Mouse (Mus musculus) MEL (cell line): ENCODE results near the gene Dennd1a. TPM values are rescaled to one million over a fixed set of nuclear protein-coding genes. Genes with fewer than 3 reads are reported as not detected.

ENCODE experiments used
- DNase-seq: peaks from one replicate; pipeline ENCODE4 v3.0.0; 2011; ENCODE audit warnings: low read depth, low spot score
- H3K27ac ChIP-seq: 2 replicates; pipeline ENCODE4 v1.5.1; 2012; ENCODE audit warnings: low read depth, mild to moderate bottlenecking, control low read depth, low read length, moderate library complexity; ENCODE audit not compliant: control insufficient read depth
- H3K27me3 ChIP-seq, 2 experiments: fragments of 150-350 bp in 1 of 2; sonication (generic) in 1 of 2; 2 replicates each; pipeline ENCODE4 v1.6.1; 2012; ENCODE audit warnings: low read length in 2 of 2, mild to moderate bottlenecking in 2 of 2, improper control_type of control experiment in 1 of 2, moderate library complexity in 1 of 2; ENCODE audit not compliant: insufficient read depth in 2 of 2, control insufficient read depth in 1 of 2
- H3K36me3 ChIP-seq, 2 experiments: 2 replicates each; pipeline ENCODE4 v1.6.1; 2012 to 2014; ENCODE audit warnings: low read length in 2 of 2, improper control_type of control experiment in 1 of 2, inconsistent platforms in 1 of 2, mild to moderate bottlenecking in 1 of 2; ENCODE audit not compliant: insufficient read depth in 2 of 2, control insufficient read depth in 1 of 2
- H3K4me1 ChIP-seq, 2 experiments: fragments of 150-350 bp in 1 of 2; sonication (generic) in 1 of 2; 2 replicates each; pipeline ENCODE4 v1.6.1; 2012; ENCODE audit warnings: low read length in 2 of 2, improper control_type of control experiment in 1 of 2, mild to moderate bottlenecking in 1 of 2; ENCODE audit not compliant: insufficient read depth in 2 of 2, control insufficient read depth in 1 of 2
- H3K4me3 ChIP-seq, 2 experiments: fragments of 150-350 bp in 1 of 2; sonication (generic) in 1 of 2; 2 replicates each; pipeline ENCODE4 v1.5.1; 2012; ENCODE audit warnings: low read depth in 2 of 2, low read length in 2 of 2, mild to moderate bottlenecking in 2 of 2, moderate library complexity in 2 of 2, control low read depth in 1 of 2, improper control_type of control experiment in 1 of 2; ENCODE audit not compliant: control insufficient read depth in 1 of 2, insufficient read depth in 1 of 2
- H3K79me2 ChIP-seq: 2 replicates; pipeline ENCODE4 v1.6.1; 2012; ENCODE audit warnings: mild to moderate bottlenecking, low read length, moderate library complexity; ENCODE audit not compliant: control insufficient read depth, poor library complexity, insufficient read depth
- H3K9ac ChIP-seq: 2 replicates; pipeline ENCODE4 v1.6.1; 2012; ENCODE audit warnings: low read depth, mild to moderate bottlenecking, control low read depth, low read length, moderate library complexity; ENCODE audit not compliant: control insufficient read depth, poor library complexity, severe bottlenecking
- H3K9me3 ChIP-seq: fragments of 150-350 bp; sonication (generic); replicated peaks from 2 replicates; pipeline ENCODE4 v1.6.1; 2012; ENCODE audit warnings: mild to moderate bottlenecking, low read length, improper control_type of control experiment, moderate library complexity; ENCODE audit not compliant: insufficient read depth
- CHD2 ChIP-seq: IDR thresholded peaks from 2 replicates; pipeline ENCODE4 v1.6.1; 2011; ENCODE audit warnings: low read length, improper control_type of control experiment
- CTCF ChIP-seq, 3 experiments: IDR thresholded peaks in 2 of 3; conservative IDR thresholded peaks in 1 of 3; 2 replicates each; pipeline ENCODE4 v1.5.1; 2011 to 2012; ENCODE audit warnings: low read length in 3 of 3, low read depth in 2 of 3, mild to moderate bottlenecking in 2 of 3, improper control_type of control experiment in 1 of 3, inconsistent platforms in 1 of 3, mixed read lengths in 1 of 3, moderate library complexity in 1 of 3; ENCODE audit not compliant: control insufficient read depth in 1 of 3, insufficient read depth in 1 of 3, poor library complexity in 1 of 3, severe bottlenecking in 1 of 3
- E2F4 ChIP-seq: IDR thresholded peaks from 2 replicates; pipeline ENCODE4 v1.6.1; 2011; ENCODE audit warnings: low read depth, low read length, improper control_type of control experiment, borderline replicate concordance
- EP300 ChIP-seq, 2 experiments: IDR thresholded peaks; 2 replicates each; pipeline ENCODE4 v1.6.1; 2011; ENCODE audit warnings: improper control_type of control experiment in 2 of 2, low read length in 2 of 2, low read depth in 1 of 2, mild to moderate bottlenecking in 1 of 2
- ETS1 ChIP-seq: IDR thresholded peaks from 2 replicates; pipeline ENCODE4 v1.6.1; 2012; ENCODE audit warnings: low read depth, mild to moderate bottlenecking, inconsistent platforms, low read length, improper control_type of control experiment, moderate library complexity
- JUND ChIP-seq: IDR thresholded peaks from 2 replicates; pipeline ENCODE4 v1.6.1; 2011; ENCODE audit warnings: low read depth, mild to moderate bottlenecking, improper control_type of control experiment, low read length
- MAFK ChIP-seq: IDR thresholded peaks from 2 replicates; pipeline ENCODE4 v1.6.1; 2011; ENCODE audit warnings: low read depth, mild to moderate bottlenecking, low read length, improper control_type of control experiment, borderline replicate concordance
- MAX ChIP-seq: IDR thresholded peaks from 2 replicates; pipeline ENCODE4 v1.6.1; 2011; ENCODE audit warnings: low read length, improper control_type of control experiment
- MEF2A ChIP-seq: IDR thresholded peaks from 2 replicates; pipeline ENCODE4 v1.6.1; 2014; ENCODE audit warnings: low read depth, mild to moderate bottlenecking, inconsistent platforms, low read length, improper control_type of control experiment; ENCODE audit not compliant: poor library complexity, insufficient replicate concordance, severe bottlenecking; ENCODE audit errors: extremely low read depth
- MXI1 ChIP-seq: IDR thresholded peaks from 2 replicates; pipeline ENCODE4 v1.6.1; 2011; ENCODE audit warnings: mild to moderate bottlenecking, low read depth, low read length, improper control_type of control experiment
- MYB ChIP-seq: IDR thresholded peaks from 2 replicates; pipeline ENCODE4 v1.6.1; 2011; ENCODE audit warnings: mild to moderate bottlenecking, low read depth, low read length, improper control_type of control experiment
- NRF1 ChIP-seq: IDR thresholded peaks from 2 replicates; pipeline ENCODE4 v1.6.1; 2014; ENCODE audit warnings: low read depth, mild to moderate bottlenecking, inconsistent platforms, low read length, improper control_type of control experiment, moderate library complexity; ENCODE audit not compliant: poor library complexity, insufficient read depth, severe bottlenecking
- POLR2AphosphoS5 ChIP-seq: IDR thresholded peaks from 2 replicates; pipeline ENCODE4 v1.6.1; 2012; ENCODE audit warnings: low read depth, borderline replicate concordance, mild to moderate bottlenecking, inconsistent platforms, low read length, moderate library complexity, mixed read lengths
- TCF12 ChIP-seq: IDR thresholded peaks from 2 replicates; pipeline ENCODE4 v1.6.1; 2014; ENCODE audit warnings: low read depth, mild to moderate bottlenecking, inconsistent platforms, low read length, improper control_type of control experiment, moderate library complexity
- UBTF ChIP-seq: IDR thresholded peaks from 2 replicates; pipeline ENCODE4 v1.6.1; 2012; ENCODE audit warnings: low read depth, mild to moderate bottlenecking, inconsistent platforms, low read length, improper control_type of control experiment, moderate library complexity, borderline replicate concordance; ENCODE audit not compliant: insufficient read depth
- USF2 ChIP-seq, 2 experiments: IDR thresholded peaks; 2 replicates each; pipeline ENCODE4 v1.6.1; 2011 to 2012; ENCODE audit warnings: improper control_type of control experiment in 2 of 2, low read length in 2 of 2, borderline replicate concordance in 1 of 2, inconsistent platforms in 1 of 2, low read depth in 1 of 2, mild to moderate bottlenecking in 1 of 2; ENCODE audit not compliant: insufficient read depth in 1 of 2
- ZC3H11A ChIP-seq: IDR thresholded peaks from 2 replicates; pipeline ENCODE4 v1.6.1; 2012; ENCODE audit warnings: low read depth, mild to moderate bottlenecking, inconsistent platforms, low read length, improper control_type of control experiment
- ZKSCAN1 ChIP-seq: IDR thresholded peaks from 2 replicates; pipeline ENCODE4 v1.6.1; 2012; ENCODE audit warnings: low read depth, mild to moderate bottlenecking, inconsistent platforms, low read length, improper control_type of control experiment, moderate library complexity
- ZNF384 ChIP-seq: IDR thresholded peaks from 2 replicates; pipeline ENCODE4 v1.6.1; 2012; ENCODE audit warnings: low read depth, mild to moderate bottlenecking, inconsistent platforms, low read length, improper control_type of control experiment
- polyA plus RNA-seq, 2 experiments: library from polyadenylated mRNA; stranded (reverse) in 1 of 2; unstranded in 1 of 2; fragments of >175 nt in 1 of 2; fragments of >200 nt in 1 of 2; gene quantifications; 2 replicates each; pipeline versions ENCODE4 v1.2.1 to v1.2.4; 2012; ENCODE audit warnings: low replicate concordance in 2 of 2, low read depth in 1 of 2; ENCODE audit not compliant: insufficient read length in 2 of 2, insufficient read depth in 1 of 2, missing spikeins in 1 of 2
- total RNA-seq: library from RNA; depleted of rRNA; stranded (reverse); fragments of 300-350 nt; gene quantifications from 2 replicates; pipeline ENCODE4 v1.2.3, GENCODE M21; 2012

Dennd1a gene
- total and polyA plus RNA-seq, 3 experiments, result 5.0 to 21.8 TPM; not detected in 1

- peaks cover 0 to 1% of the 10 kb centered on the region in 2 experiments; a peak in 1 of 4 replicates for H3K27me3 ChIP-seq
Observed at GRCm38 (mm10) chr2:37760633-37761032, 526.6 kb downstream of the Dennd1a start.

GRCm38 (mm10) chr2:37758343-37759015, 528.7 kb downstream of the Dennd1a start:
- no peak for TF ChIP-seq CTCF (IDR thresholded peaks at IDR 0.05 in 2 of 3, conservative IDR thresholded peaks at IDR 0.05 in 1 of 3; ENCODE audit: control insufficient read depth in 1 of 3, insufficient read depth in 1 of 3, low read depth in 2 of 3, low read length in 3 of 3, poor library complexity in 1 of 3, severe bottlenecking in 1 of 3)
- TF ChIP-seq MEF2A, result no peak
- no peak for TF ChIP-seq JUND
- no peak for TF ChIP-seq MAFK
- TF ChIP-seq ZC3H11A, result no peak
- TF ChIP-seq E2F4, result no peak
- no peak for TF ChIP-seq CHD2
- TF ChIP-seq NRF1, result no peak
- TF ChIP-seq ZKSCAN1, result no peak
- TF ChIP-seq ETS1, result no peak
- TF ChIP-seq USF2 (IDR thresholded peaks at IDR 0.05; ENCODE audit: borderline replicate concordance in 1 of 2, insufficient read depth in 1 of 2, low read depth in 1 of 2, low read length in 2 of 2), result no peak
- TF ChIP-seq TCF12, result no peak
- TF ChIP-seq UBTF, result no peak
- no peak for TF ChIP-seq MXI1
- no peak for TF ChIP-seq MYB
- TF ChIP-seq, all 39 proteins: peak for 0
- H3K27me3 ChIP-seq, result peaks cover 0 to 1% of the 10 kb centered on the region in 2 experiments; a peak in 1 of 4 replicates

More at GRCm38 (mm10) chr2:37760633-37761032, 526.6 kb downstream of the Dennd1a start:
- Histone ChIP-seq H3K4me3 (no peak overlapping the region), H3K79me2 (no peaks in the 10 kb centered on the region), H3K36me3 (no peaks in the 10 kb centered on the region; a peak in 1 of 4 replicates), H3K4me1 (no peaks in the 10 kb centered on the region; a peak in 1 of 4 replicates), H3K9ac (no peak overlapping the region), H3K27ac (no peak overlapping the region), H3K9me3 (no peaks in the 10 kb centered on the region)
- DNase-seq, result no peak
- no peak for TF ChIP-seq ZNF384
- no peak for TF ChIP-seq POLR2AphosphoS5
- no peak for TF ChIP-seq MAX
- no peak for TF ChIP-seq EP300 (IDR thresholded peaks at IDR 0.05; ENCODE audit: low read depth in 1 of 2, low read length in 2 of 2)

More at GRCm38 (mm10) chr2:37758343-37759015, 528.7 kb downstream of the Dennd1a start:
- no peaks in the 10 kb centered on the region for H3K9me3 ChIP-seq
- H3K4me3 ChIP-seq, result no peak overlapping the region
- H3K4me1 ChIP-seq, result no peaks in the 10 kb centered on the region; a peak in 1 of 4 replicates
- no peaks in the 10 kb centered on the region; a peak in 1 of 4 replicates for H3K36me3 ChIP-seq
- H3K9ac ChIP-seq, result no peak overlapping the region
- no peak overlapping the region for H3K27ac ChIP-seq
- no peak for DNase-seq
- no peaks in the 10 kb centered on the region for H3K79me2 ChIP-seq
